Mouse (Mus musculus): ENCODE measurements around the gene Gfpt1. TPM values are rescaled to one million over a fixed set of nuclear protein-coding genes. Genes with fewer than 3 reads are reported as not detected.
A peak's percentile ranks its signal among the peaks of the same experiment; 100 is the strongest.

Gfpt1 gene
- 26.9 and 28.8 TPM in 2 replicates for polyA plus RNA-seq (2014; fragmentation: Nextera tagmentation; extraction: Ambion mirVana)

DNA sequence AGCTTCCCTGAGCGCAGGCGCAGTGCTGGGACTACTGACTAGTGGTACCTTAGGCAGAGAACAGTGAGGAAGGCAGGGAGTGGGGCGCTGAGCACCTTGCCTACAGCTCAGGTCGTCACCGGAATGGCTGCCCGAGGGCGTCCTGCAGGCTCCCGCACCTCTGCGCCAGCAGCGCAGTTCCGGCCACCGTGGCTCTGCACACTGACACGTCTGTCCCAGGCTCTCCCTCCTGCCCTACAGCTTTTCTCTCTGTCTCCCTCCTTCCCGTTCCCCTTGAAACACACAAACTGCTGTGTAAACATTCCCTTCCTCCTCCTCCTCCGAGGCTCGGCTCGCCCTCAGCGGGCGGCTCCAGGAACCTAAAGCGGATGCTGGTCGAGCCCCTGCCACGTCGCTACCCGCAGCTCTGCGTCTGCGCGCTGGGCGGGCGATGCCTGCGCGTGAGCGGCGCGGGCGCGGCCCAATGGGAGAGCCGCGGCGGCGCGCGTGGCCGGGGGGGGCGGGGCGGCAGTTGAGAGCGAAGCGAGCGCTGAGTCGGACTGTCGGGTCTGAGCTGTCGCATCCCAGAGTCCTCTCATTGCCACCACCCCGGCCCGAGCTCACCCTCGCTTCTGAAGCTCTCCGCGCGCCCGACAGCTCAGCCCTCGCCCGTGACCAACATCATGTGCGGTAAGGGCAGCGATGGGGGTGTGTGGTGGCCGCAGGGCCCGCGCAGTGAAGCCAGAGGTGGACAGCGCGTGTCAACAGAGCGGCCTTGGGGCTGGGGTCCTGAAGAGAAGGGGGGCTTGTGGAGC is at the start of gene Gfpt1:
TSS of gene Gfpt1 (plus strand) at position 510 of the 794 bp plus-strand sequence.
- peak within 1 kb of the TSS; percentile 99 for H3K27ac ChIP-seq
- peak; percentile 95 for DNase-seq (ENCODE audit: low spot score)
- under 1% methylated on average over 68 of the region's 68 CpGs for WGBS
- H3K9me3 ChIP-seq (ENCODE audit: control insufficient read depth, low read length), result no peaks in the 10 kb centered on the region
- H3K4me1 ChIP-seq (replicated peaks; ENCODE audit: control insufficient read depth, insufficient read depth, low read length), result peaks cover 13% of the 10 kb centered on the region
- peak; percentile 97 for ATAC-seq (ENCODE audit: low FRiP score)
- no peaks in the 10 kb centered on the region for H3K36me3 ChIP-seq (replicated peaks; ENCODE audit: control insufficient read depth, insufficient read depth)
- peak within 1 kb of the TSS; percentile 97 for H3K4me3 ChIP-seq (replicated peaks; ENCODE audit: low read length)
- no peaks in the 10 kb centered on the region for H3K27me3 ChIP-seq (ENCODE audit: control insufficient read depth, insufficient read depth, low read length)
- peak within 1 kb of the TSS; percentile 82 for H3K4me2 ChIP-seq (replicated peaks)
- peak within 1 kb of the TSS; percentile 94 for H3K9ac ChIP-seq

DNA sequence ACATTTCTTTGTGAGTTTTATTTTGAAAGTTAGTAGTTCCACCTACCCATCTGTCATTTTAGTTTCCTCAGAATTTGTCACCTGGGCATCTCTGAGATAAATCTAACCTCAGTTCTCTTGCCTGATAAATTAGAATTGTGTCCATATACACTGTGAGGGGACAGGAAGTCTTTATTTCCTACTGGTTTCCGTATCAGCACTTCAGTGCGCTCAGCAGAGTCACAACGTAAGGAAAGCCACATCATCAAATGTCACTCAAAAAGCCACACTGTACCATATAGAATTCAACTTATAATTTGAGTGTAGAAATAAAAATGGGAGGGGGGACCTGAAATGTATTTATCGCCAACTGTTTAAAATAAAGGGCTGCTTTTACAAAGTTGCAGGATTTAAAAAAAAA is 48.4 kb upstream of the Gfpt1 start:
- Histone ChIP-seq H3K36me3 (replicated peaks; ENCODE audit: control insufficient read depth, insufficient read depth) (peaks cover 41% of the 10 kb centered on the region), H3K9me3 (ENCODE audit: control insufficient read depth, low read length) (no peaks in the 10 kb centered on the region), H3K27me3 (ENCODE audit: control insufficient read depth, insufficient read depth, low read length) (no peaks in the 10 kb centered on the region), H3K4me1 (replicated peaks; ENCODE audit: control insufficient read depth, insufficient read depth, low read length) (no peaks in the 10 kb centered on the region), H3K4me3 (replicated peaks; ENCODE audit: low read length) (no peak overlapping the region), H3K9ac (no peak overlapping the region), H3K4me2 (replicated peaks) (no peak overlapping the region), H3K27ac (no peak overlapping the region)
- DNase-seq (ENCODE audit: low spot score) (no peak), ATAC-seq (ENCODE audit: low FRiP score) (no peak)
- 91% methylated on average over 4 of the region's 4 CpGs for WGBS

DNA sequence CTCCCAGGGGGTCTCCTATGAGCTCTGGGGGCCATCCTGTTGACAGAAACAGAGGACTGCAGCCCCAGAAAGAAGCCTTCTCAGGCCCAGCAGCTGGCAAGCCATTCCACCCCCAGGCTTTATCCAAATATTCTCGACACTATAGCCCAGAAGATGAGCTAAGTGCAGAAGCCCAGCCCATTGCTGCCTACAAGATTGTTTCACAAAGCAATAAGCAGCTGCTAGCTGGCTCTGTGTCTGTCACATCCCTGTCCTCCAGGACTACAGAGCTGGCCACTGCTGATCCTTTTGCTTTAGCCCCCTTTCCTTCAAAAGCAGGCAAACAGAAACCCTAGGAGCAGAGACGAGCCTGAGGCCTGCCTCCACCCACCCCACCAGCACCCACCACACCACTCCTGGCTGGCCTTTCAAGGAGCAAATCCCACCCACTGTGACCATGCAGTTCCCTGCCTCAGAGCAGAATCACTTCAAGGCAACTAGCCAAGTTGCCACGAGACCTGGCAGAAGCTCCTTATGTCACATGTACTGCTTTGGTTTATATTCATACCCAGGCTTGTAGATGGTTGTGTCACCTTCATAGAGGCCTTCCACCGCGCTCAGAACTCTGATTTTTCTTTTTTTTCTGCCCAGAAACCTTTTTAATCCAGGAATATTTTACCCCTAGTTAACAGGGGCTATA is 45.9 kb upstream of the Gfpt1 start:
- Histone ChIP-seq H3K4me3 (replicated peaks; ENCODE audit: low read length) (no peak overlapping the region), H3K27me3 (ENCODE audit: control insufficient read depth, insufficient read depth, low read length) (no peaks in the 10 kb centered on the region), H3K9me3 (ENCODE audit: control insufficient read depth, low read length) (no peaks in the 10 kb centered on the region), H3K4me1 (replicated peaks; ENCODE audit: control insufficient read depth, insufficient read depth, low read length) (no peaks in the 10 kb centered on the region), H3K36me3 (replicated peaks; ENCODE audit: control insufficient read depth, insufficient read depth) (peaks cover 45% of the 10 kb centered on the region), H3K4me2 (replicated peaks) (no peak overlapping the region), H3K9ac (no peak overlapping the region), H3K27ac (no peak overlapping the region)
- WGBS, result 77% methylated on average over 5 of the region's 5 CpGs
- no peak for DNase-seq (ENCODE audit: low spot score)
- no peak for ATAC-seq (ENCODE audit: low FRiP score)

DNA sequence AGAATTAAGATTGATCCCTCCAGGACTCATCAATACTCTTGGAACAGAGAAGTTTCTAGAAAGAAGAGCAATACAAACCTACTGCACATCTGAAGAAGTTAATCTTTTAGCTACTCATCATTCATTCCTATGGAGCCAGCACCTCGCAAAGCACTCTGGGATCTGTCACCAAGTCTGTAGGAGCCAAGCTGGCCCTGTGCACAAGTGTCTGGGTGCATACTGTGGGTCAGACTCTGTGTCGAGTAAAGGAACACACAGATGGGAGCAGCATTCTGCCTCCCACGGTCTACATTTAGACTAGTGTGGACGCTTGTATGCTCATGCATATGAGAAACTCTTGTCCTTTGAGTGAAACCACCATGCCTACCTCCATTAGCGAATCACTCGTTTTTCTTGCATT is 45.3 kb upstream of the Gfpt1 start:
- H3K9me3 ChIP-seq (ENCODE audit: control insufficient read depth, low read length), result no peaks in the 10 kb centered on the region
- H3K27ac ChIP-seq, result no peak overlapping the region
- no peaks in the 10 kb centered on the region for H3K27me3 ChIP-seq (ENCODE audit: control insufficient read depth, insufficient read depth, low read length)
- no peak for DNase-seq (ENCODE audit: low spot score)
- H3K4me1 ChIP-seq (replicated peaks; ENCODE audit: control insufficient read depth, insufficient read depth, low read length), result no peaks in the 10 kb centered on the region
- no peak overlapping the region for H3K9ac ChIP-seq
- WGBS, result 92% methylated on average over 6 of the region's 6 CpGs
- H3K36me3 ChIP-seq (replicated peaks; ENCODE audit: control insufficient read depth, insufficient read depth), result peaks cover 45% of the 10 kb centered on the region
- ATAC-seq (ENCODE audit: low FRiP score), result no peak
- H3K4me2 ChIP-seq (replicated peaks), result no peak overlapping the region
- no peak overlapping the region for H3K4me3 ChIP-seq (replicated peaks; ENCODE audit: low read length)

DNA sequence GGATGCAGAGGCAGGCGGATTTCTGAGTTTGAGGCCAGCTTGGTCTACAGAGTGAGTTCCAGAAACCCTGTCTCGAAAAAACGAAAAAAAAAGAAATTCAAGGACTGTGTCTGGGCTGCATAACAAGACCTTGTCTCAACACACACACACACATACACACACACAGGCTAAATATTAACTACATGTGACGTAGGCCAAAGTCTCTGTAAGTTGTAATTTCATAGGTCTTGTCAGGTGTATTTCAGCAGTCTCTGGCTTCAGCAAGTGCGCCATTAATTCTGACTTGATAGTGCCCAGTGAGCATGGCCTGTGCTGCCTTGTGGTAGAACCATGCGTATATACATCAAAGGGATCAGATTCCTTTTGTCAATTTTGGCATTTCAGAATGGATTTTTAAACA is 40.7 kb upstream of the Gfpt1 start:
- H3K4me1 ChIP-seq (replicated peaks; ENCODE audit: control insufficient read depth, insufficient read depth, low read length), result no peaks in the 10 kb centered on the region
- H3K27ac ChIP-seq, result no peak overlapping the region
- H3K9me3 ChIP-seq (ENCODE audit: control insufficient read depth, low read length), result no peaks in the 10 kb centered on the region
- H3K27me3 ChIP-seq (ENCODE audit: control insufficient read depth, insufficient read depth, low read length), result no peaks in the 10 kb centered on the region
- H3K4me3 ChIP-seq (replicated peaks; ENCODE audit: low read length), result no peak overlapping the region
- ATAC-seq (ENCODE audit: low FRiP score) (no peak), DNase-seq (ENCODE audit: low spot score) (no peak)
- 96% methylated on average over 6 of the region's 6 CpGs for WGBS
- no peak overlapping the region for H3K4me2 ChIP-seq (replicated peaks)
- H3K36me3 ChIP-seq (replicated peaks; ENCODE audit: control insufficient read depth, insufficient read depth), result peaks cover 27% of the 10 kb centered on the region
- no peak overlapping the region for H3K9ac ChIP-seq

DNA sequence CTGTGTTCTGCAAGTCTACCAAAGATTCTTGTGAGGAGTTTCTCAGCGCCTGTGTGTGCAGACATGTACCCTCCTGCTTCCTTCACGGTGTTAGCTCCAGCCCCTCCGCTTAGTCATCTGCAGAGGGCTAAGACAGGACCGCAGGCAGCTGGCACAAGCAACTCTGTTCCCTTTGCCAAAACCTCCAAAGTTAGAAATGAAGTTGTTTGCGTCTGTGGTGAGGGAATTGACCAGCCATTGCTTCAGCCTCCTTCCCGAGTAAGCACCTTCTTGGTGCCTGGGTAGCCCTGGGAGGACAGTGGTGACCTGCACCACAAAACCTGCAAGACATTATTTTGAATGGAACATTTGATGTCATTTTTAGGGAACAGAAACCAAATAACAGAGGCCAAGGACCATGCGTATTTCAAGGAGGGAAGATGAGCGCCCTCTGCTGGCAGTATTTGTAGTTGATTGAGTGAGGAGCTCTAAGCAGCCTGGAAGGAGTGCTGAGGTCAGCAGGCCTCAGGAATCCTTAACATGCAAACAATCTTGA is 40.1 kb upstream of the Gfpt1 start:
- ATAC-seq (ENCODE audit: low FRiP score), result peak; percentile 68; the same call in 1 of the 2 replicates
- Histone ChIP-seq H3K9ac (no peak overlapping the region), H3K27ac (no peak overlapping the region), H3K9me3 (ENCODE audit: control insufficient read depth, low read length) (no peaks in the 10 kb centered on the region), H3K4me3 (replicated peaks; ENCODE audit: low read length) (no peak overlapping the region), H3K4me2 (replicated peaks) (no peak overlapping the region), H3K4me1 (replicated peaks; ENCODE audit: control insufficient read depth, insufficient read depth, low read length) (no peaks in the 10 kb centered on the region), H3K27me3 (ENCODE audit: control insufficient read depth, insufficient read depth, low read length) (no peaks in the 10 kb centered on the region), H3K36me3 (replicated peaks; ENCODE audit: control insufficient read depth, insufficient read depth) (peaks cover 22% of the 10 kb centered on the region)
- DNase-seq (ENCODE audit: low spot score), result peak; percentile 89
- 47% methylated on average over 8 of the region's 8 CpGs for WGBS

DNA sequence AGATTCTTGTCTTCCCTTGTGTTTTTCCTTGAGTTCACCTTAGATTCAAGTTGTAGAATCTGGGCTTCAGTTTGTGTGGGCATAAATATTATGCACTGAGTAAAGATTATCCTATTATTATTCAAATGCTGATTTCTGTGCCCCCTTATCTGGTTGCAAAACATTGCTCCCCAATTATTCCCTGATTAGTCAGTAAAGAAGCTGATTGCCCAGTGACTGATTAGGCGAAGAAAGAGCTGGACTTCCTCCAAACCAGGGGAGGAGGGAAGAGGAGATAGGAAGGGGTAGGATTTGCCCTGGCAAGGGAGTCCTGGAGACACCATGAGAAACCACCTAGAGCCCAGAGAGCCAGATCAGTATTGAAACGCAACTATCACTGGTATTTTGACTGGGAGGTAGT is 38.5 kb upstream of the Gfpt1 start:
- Histone ChIP-seq H3K9me3 (ENCODE audit: control insufficient read depth, low read length) (no peaks in the 10 kb centered on the region), H3K4me3 (replicated peaks; ENCODE audit: low read length) (no peak overlapping the region), H3K27ac (no peak overlapping the region), H3K4me1 (replicated peaks; ENCODE audit: control insufficient read depth, insufficient read depth, low read length) (no peaks in the 10 kb centered on the region), H3K4me2 (replicated peaks) (no peak overlapping the region), H3K36me3 (replicated peaks; ENCODE audit: control insufficient read depth, insufficient read depth) (peaks cover 9% of the 10 kb centered on the region; the same call in 1 of the 2 replicates), H3K27me3 (ENCODE audit: control insufficient read depth, insufficient read depth, low read length) (no peaks in the 10 kb centered on the region), H3K9ac (no peak overlapping the region)
- no peak for ATAC-seq (ENCODE audit: low FRiP score)
- no peak for DNase-seq (ENCODE audit: low spot score)
- 71% methylated on average over 2 of the region's 2 CpGs for WGBS

DNA sequence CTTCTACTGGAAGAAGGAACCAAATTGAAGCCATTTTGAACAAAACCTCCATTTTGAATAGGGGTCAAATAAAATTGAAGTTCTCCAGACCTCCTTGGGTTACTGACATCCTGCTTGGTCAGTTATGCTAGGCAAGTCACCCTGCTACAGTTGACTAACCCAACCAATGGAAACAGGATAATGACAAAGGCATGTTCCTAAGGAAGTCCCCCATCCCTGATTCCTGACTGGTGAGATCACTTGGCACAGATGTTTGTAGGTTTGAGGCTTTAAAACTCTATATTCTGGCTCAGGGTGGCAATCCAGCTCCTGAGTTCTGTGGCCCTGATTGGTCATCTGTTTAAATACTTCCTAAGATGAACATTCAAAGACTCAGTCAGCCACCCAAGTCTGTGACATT is 37.1 kb upstream of the Gfpt1 start:
- no peak overlapping the region for H3K9ac ChIP-seq
- H3K27ac ChIP-seq, result no peak overlapping the region
- H3K27me3 ChIP-seq (ENCODE audit: control insufficient read depth, insufficient read depth, low read length), result no peaks in the 10 kb centered on the region
- H3K9me3 ChIP-seq (ENCODE audit: control insufficient read depth, low read length), result no peaks in the 10 kb centered on the region
- no peak for ATAC-seq (ENCODE audit: low FRiP score)
- H3K4me3 ChIP-seq (replicated peaks; ENCODE audit: low read length), result no peak overlapping the region
- DNase-seq (ENCODE audit: low spot score), result no peak
- no peak overlapping the region for H3K4me2 ChIP-seq (replicated peaks)
- H3K4me1 ChIP-seq (replicated peaks; ENCODE audit: control insufficient read depth, insufficient read depth, low read length), result peaks cover 5% of the 10 kb centered on the region
- no peaks in the 10 kb centered on the region for H3K36me3 ChIP-seq (replicated peaks; ENCODE audit: control insufficient read depth, insufficient read depth)

DNA sequence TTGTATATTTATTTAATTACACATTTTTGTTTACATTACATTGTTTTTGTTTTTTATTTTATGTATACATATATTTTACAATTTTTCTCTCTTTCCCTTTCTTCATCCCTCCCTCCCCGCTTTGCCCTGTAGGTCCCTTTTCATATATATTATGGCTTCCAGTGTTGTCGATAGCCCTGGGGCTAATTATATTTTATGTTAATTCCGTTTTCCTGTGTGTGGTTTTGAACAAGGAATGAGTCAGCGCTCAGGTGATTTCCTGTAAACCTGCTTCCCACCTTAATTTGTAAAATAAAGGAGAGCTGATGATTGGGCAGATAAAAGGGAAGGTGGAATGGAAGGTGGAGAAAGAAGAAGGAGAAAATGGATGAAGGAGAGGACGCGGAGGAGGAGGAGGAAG is 33.8 kb upstream of the Gfpt1 start, which contains the start of gene Nfu1:
TSS of gene Nfu1 (plus strand) at position 350 of the 400 bp plus-strand sequence.
- 81% methylated on average over 6 of the region's 6 CpGs for WGBS
- peak within 1 kb of the TSS; percentile 85 for H3K27ac ChIP-seq

More for the DNA sequence above, 33.8 kb upstream of the Gfpt1 start, which contains the start of gene Nfu1:
- peaks cover 9% of the 10 kb centered on the region; the same call in 1 of the 2 replicates for H3K36me3 ChIP-seq (replicated peaks; ENCODE audit: control insufficient read depth, insufficient read depth)
- H3K4me3 ChIP-seq (replicated peaks; ENCODE audit: low read length), result peak within 1 kb of the TSS; percentile 78
- H3K4me2 ChIP-seq (replicated peaks), result peak within 1 kb of the TSS; percentile 54
- H3K9ac ChIP-seq, result peak within 1 kb of the TSS; percentile 94
- H3K4me1 ChIP-seq (replicated peaks; ENCODE audit: control insufficient read depth, insufficient read depth, low read length), result peaks cover 8% of the 10 kb centered on the region
- no peak for DNase-seq (ENCODE audit: low spot score)
- H3K27me3 ChIP-seq (ENCODE audit: control insufficient read depth, insufficient read depth, low read length), result no peaks in the 10 kb centered on the region
- ATAC-seq (ENCODE audit: low FRiP score), result no peak
- no peaks in the 10 kb centered on the region for H3K9me3 ChIP-seq (ENCODE audit: control insufficient read depth, low read length)

Data from hindbrain, embryonic 14.5 days (tissue).